Mouse (Mus musculus) intestine, embryonic 14.5 days (tissue): ENCODE data around the gene Mettl11b. TPM values are rescaled to one million over a fixed set of nuclear protein-coding genes. Genes with fewer than 3 reads are reported as not detected.

ENCODE experiments used
- ATAC-seq: fragments of 200-750 bp; cut with Nextera tagmentation; replicated peaks from 2 replicates; pipeline ENCODE4 v1.8.0; 2017; ENCODE audit warnings: low read depth, moderate number of reproducible peaks, moderate TSS enrichment, moderate library complexity; ENCODE audit not compliant: low FRiP score, low TSS enrichment
- DNase-seq: peaks from one replicate; pipeline ENCODE4 v3.0.0-alpha.2; 2018; ENCODE audit warnings: low spot score
- H3K27ac ChIP-seq: fragments of 300-500 bp; sonication (generic); 2 replicates; pipeline ENCODE4 v1.5.1; 2014; ENCODE audit warnings: low read depth, mild to moderate bottlenecking, control low read depth
- H3K27me3 ChIP-seq: fragments of 300-500 bp; sonication (generic); replicated peaks from 2 replicates; pipeline ENCODE4 v1.6.1; 2014; ENCODE audit warnings: low read length, control low read depth; ENCODE audit not compliant: control insufficient read depth, insufficient read depth
- H3K36me3 ChIP-seq: fragments of 300-500 bp; sonication (generic); 2 replicates; pipeline ENCODE4 v1.6.1; 2014; ENCODE audit warnings: low read length, control low read depth; ENCODE audit not compliant: control insufficient read depth, insufficient read depth
- H3K4me1 ChIP-seq: fragments of 300-500 bp; sonication (generic); replicated peaks from 2 replicates; pipeline ENCODE4 v1.6.1; 2014; ENCODE audit warnings: low read length, control low read depth, mixed read lengths; ENCODE audit not compliant: control insufficient read depth, insufficient read depth
- H3K4me2 ChIP-seq: fragments of 300-500 bp; sonication (generic); 2 replicates; pipeline ENCODE4 v1.6.1; 2014; ENCODE audit warnings: low read length
- H3K4me3 ChIP-seq: fragments of 300-500 bp; sonication (generic); 2 replicates; pipeline ENCODE4 v1.5.1; 2014; ENCODE audit warnings: low read depth, low read length, control low read depth, mixed read lengths
- H3K9ac ChIP-seq: fragments of 300-500 bp; sonication (generic); 2 replicates; pipeline ENCODE4 v1.6.1; 2014; ENCODE audit warnings: mild to moderate bottlenecking, low read length
- H3K9me3 ChIP-seq: fragments of 300-500 bp; sonication (generic); 2 replicates; pipeline ENCODE4 v1.6.1; 2016; ENCODE audit warnings: low read length, control low read depth; ENCODE audit not compliant: control insufficient read depth
- WGBS: fragments of 180-500 bp; shearing (Covaris S2); extraction: QIAGEN DNeasy Blood & Tissue Kit; methylation state at CpG from one replicate; pipeline ENCODE4 v1.1.7; 2014; 5-methylcytosine and 5-hydroxymethylcytosine counted together
- polyA plus RNA-seq: library from polyadenylated mRNA; unstranded; fragments of >200 nt; fragmentation: Nextera tagmentation; extraction: Ambion mirVana; gene quantifications from 2 replicates; pipeline ENCODE4 v1.2.1, GENCODE M21; 2014

Mettl11b gene
- polyA plus RNA-seq, 1 experiment from 2014 or later, result not detected

DNA sequence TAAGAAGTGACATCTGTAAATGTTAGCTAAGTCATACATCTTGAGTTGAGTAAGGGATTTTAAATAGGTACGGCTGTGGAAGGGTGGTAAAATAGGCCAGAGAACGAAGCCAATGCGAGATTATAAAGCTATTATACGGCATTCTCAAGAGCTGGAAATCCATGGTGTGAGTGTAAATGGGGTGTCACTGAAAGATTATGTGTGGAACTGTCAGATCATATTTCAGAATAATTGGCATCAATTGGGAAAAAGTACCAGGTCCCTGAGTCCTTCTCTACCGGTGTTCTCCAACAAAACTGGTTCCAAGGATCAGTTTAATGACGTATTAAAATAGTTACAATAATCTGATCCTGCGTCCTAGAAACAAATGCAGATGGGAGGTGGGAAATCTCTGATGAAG lies 24.5 kb downstream of the Mettl11b start:
- Histone ChIP-seq H3K9me3 (no peaks in the 10 kb centered on the region), H3K36me3 (no peaks in the 10 kb centered on the region), H3K4me2 (no peak overlapping the region), H3K4me3 (no peak overlapping the region), H3K27ac (no peak overlapping the region), H3K4me1 (no peaks in the 10 kb centered on the region), H3K9ac (no peak overlapping the region), H3K27me3 (no peaks in the 10 kb centered on the region)
- no peak for ATAC-seq
- 88% methylated on average over 7 of the region's 7 CpGs for WGBS
- DNase-seq, result no peak

- no peak for DNase-seq
- H3K36me3 ChIP-seq, result no peaks in the 10 kb centered on the region
- no peaks in the 10 kb centered on the region for H3K9me3 ChIP-seq
- no peak overlapping the region for H3K4me2 ChIP-seq
- 92% methylated on average over 3 of the region's 3 CpGs for WGBS
- no peaks in the 10 kb centered on the region for H3K27me3 ChIP-seq
- no peaks in the 10 kb centered on the region for H3K4me1 ChIP-seq
- no peak overlapping the region for H3K27ac ChIP-seq
- H3K9ac ChIP-seq, result no peak overlapping the region
- no peak for ATAC-seq
- no peak overlapping the region for H3K4me3 ChIP-seq
Measured at GRCm38 (mm10) chr1:163699702-163700101, 25.3 kb downstream of the Mettl11b start.

GRCm38 (mm10) chr1:163691860-163692259 lies 33.2 kb downstream of the Mettl11b start:
- ATAC-seq (no peak), DNase-seq (no peak)
- H3K9me3 ChIP-seq, result no peaks in the 10 kb centered on the region
- no peaks in the 10 kb centered on the region for H3K36me3 ChIP-seq
- 73% methylated on average over 3 of the region's 3 CpGs for WGBS
- no peak overlapping the region for H3K4me2 ChIP-seq
- no peaks in the 10 kb centered on the region for H3K4me1 ChIP-seq
- H3K27me3 ChIP-seq, result no peaks in the 10 kb centered on the region
- no peak overlapping the region for H3K27ac ChIP-seq
- no peak overlapping the region for H3K4me3 ChIP-seq
- no peak overlapping the region for H3K9ac ChIP-seq

DNA sequence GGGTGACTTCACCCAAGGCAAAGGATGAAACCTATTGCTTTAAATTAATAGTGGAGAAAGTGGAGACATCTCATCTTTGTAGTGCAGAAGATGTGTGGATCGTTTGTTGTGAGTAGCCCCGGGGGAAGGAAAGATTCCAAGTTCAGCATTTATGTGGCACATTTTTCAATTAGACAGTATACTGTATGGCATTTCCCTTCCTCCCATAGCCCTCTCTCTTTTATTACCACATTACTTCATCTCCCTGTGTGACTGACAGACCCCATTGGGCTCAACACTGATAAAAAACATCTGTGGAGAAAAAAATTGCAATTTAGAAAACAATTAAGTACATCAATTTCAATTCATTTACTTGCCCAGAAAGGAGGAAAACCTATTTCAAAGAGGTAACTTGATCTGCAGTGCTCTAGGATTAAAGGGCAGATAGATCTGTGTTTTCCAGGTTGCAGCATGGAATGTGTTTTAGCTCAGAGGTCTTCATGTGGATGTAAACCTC lies 42.0 kb downstream of the Mettl11b start:
- Histone ChIP-seq H3K36me3 (no peaks in the 10 kb centered on the region), H3K9ac (no peak overlapping the region), H3K4me2 (no peak overlapping the region), H3K4me3 (no peak overlapping the region), H3K4me1 (no peaks in the 10 kb centered on the region), H3K27ac (no peak overlapping the region), H3K27me3 (no peaks in the 10 kb centered on the region), H3K9me3 (no peaks in the 10 kb centered on the region)
- 57% methylated on average over 2 of the region's 2 CpGs for whole genome bisulfite sequencing
- DNase-seq (no peak), ATAC-seq (no peak)

GRCm38 (mm10) chr1:163682127-163682526 lies 42.9 kb downstream of the Mettl11b start:
- DNase-seq (no peak), ATAC-seq (no peak)
- H3K4me3 ChIP-seq, result no peak overlapping the region
- no peaks in the 10 kb centered on the region for H3K9me3 ChIP-seq
- H3K9ac ChIP-seq, result no peak overlapping the region
- no peaks in the 10 kb centered on the region for H3K36me3 ChIP-seq
- 35% methylated on average over 3 of the region's 3 CpGs for WGBS
- H3K4me2 ChIP-seq, result no peak overlapping the region
- H3K27me3 ChIP-seq, result no peaks in the 10 kb centered on the region
- no peak overlapping the region for H3K27ac ChIP-seq
- H3K4me1 ChIP-seq, result no peaks in the 10 kb centered on the region

DNA sequence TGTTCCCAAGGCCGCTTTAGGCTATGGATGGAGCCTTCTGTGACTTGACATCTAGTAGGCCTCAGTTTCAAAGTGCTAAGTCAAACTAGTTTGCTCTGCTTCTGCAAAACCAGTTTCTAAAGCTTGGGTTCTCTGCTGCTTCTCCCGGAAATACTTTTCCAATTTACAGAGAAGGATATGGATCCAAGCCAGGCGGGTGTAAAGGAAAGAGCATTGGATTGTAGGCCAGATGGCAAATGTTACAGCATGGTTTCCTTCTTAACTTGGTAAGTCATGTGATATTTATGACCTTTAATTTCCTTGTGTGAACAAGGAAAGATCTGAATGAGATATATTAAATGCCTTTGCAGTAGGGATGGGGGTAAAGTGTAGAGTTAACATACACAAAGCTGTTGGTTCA lies 52.2 kb downstream of the Mettl11b start:
- Histone ChIP-seq H3K4me3 (no peak overlapping the region), H3K27me3 (no peaks in the 10 kb centered on the region), H3K36me3 (no peaks in the 10 kb centered on the region), H3K27ac (no peak overlapping the region), H3K4me1 (no peaks in the 10 kb centered on the region), H3K9me3 (no peaks in the 10 kb centered on the region), H3K9ac (no peak overlapping the region), H3K4me2 (no peak overlapping the region)
- 86% methylated on average over 3 of the region's 3 CpGs for WGBS
- ATAC-seq (no peak), DNase-seq (no peak)

GRCm38 (mm10) chr1:163671326-163671725 lies 53.7 kb downstream of the Mettl11b start:
- Histone ChIP-seq H3K36me3 (no peaks in the 10 kb centered on the region), H3K4me3 (no peak overlapping the region), H3K9me3 (no peaks in the 10 kb centered on the region), H3K9ac (no peak overlapping the region), H3K27me3 (no peaks in the 10 kb centered on the region), H3K27ac (no peak overlapping the region), H3K4me2 (no peak overlapping the region), H3K4me1 (no peaks in the 10 kb centered on the region)
- ATAC-seq (no peak), DNase-seq (no peak)
- 63% methylated on average over 4 of the region's 4 CpGs for WGBS

DNA sequence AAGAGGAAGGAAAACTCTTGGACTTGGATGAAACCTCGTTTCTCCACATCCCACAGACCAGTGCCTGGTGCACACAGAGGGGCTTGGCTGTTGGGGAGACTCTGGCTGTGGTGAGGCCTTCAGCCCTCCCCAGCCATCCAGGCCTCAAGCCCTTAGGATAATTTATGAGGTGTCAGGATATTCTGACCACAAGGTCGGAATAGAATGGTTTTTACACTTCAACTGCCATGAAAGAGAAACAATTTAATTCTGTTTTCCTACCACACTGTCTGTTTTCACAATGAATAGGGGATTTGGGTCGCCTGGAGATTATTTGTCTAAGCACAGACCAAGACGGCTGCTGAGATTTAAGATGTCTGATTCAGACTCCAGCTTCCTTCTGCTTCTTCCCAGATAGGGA lies 54.3 kb downstream of the Mettl11b start:
- Histone ChIP-seq H3K9ac (no peak overlapping the region), H3K9me3 (no peaks in the 10 kb centered on the region), H3K4me1 (no peaks in the 10 kb centered on the region), H3K36me3 (no peaks in the 10 kb centered on the region), H3K4me2 (no peak overlapping the region), H3K27me3 (no peaks in the 10 kb centered on the region), H3K27ac (no peak overlapping the region), H3K4me3 (no peak overlapping the region)
- DNase-seq (no peak), ATAC-seq (no peak)
- 24% methylated on average over 4 of the region's 4 CpGs for WGBS

GRCm38 (mm10) chr1:163669936-163670335 lies 55.1 kb downstream of the Mettl11b start:
- 91% methylated on average over 4 of the region's 4 CpGs for WGBS
- H3K4me2 ChIP-seq, result no peak overlapping the region
- H3K9ac ChIP-seq, result no peak overlapping the region
- H3K36me3 ChIP-seq, result no peaks in the 10 kb centered on the region
- H3K4me1 ChIP-seq, result no peaks in the 10 kb centered on the region
- H3K27me3 ChIP-seq, result no peaks in the 10 kb centered on the region
- no peak overlapping the region for H3K4me3 ChIP-seq
- no peak overlapping the region for H3K27ac ChIP-seq
- ATAC-seq (no peak), DNase-seq (no peak)
- no peaks in the 10 kb centered on the region for H3K9me3 ChIP-seq
